Mouse (Mus musculus): ENCODE measurements around the gene Rad51. TPM values are rescaled to one million over a fixed set of nuclear protein-coding genes. Genes with fewer than 3 reads are reported as not detected.

The Rad51 gene
- polyA plus RNA-seq, 1 experiment from 2014 or later, result 32.6 TPM

DNA sequence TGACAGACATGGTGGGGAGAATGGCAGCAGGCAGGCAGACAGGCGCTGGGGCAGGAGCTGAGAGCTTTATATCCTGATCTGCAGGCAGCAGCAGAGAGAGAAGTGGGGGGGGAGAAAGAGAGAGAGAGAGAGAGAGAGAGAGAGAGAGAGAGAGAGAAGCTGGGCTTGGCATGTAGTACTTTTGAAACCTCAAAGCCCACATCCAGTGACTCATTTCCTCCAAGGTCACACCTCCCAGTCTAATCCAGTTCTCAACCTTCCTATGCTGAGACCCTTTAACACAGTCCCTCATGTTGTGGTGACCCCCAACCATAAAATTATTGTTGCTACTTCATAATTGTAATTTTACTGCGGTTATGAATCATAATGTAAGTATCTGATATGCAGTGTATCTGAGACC, 57.7 kb downstream of the Rad51 start:
- no peak overlapping the region for H3K27ac ChIP-seq (replicated peaks; ENCODE audit: low read depth, low read length)
- H3K9ac ChIP-seq (ENCODE audit: low read depth, low read length), result no peak overlapping the region
- no peak overlapping the region for H3K4me2 ChIP-seq (ENCODE audit: low read depth, low read length)
- no peaks in the 10 kb centered on the region for H3K9me3 ChIP-seq (ENCODE audit: control insufficient read depth, low read length)
- H3K4me3 ChIP-seq (ENCODE audit: low read depth, low read length), result no peak overlapping the region
- WGBS, result 74% methylated on average over 2 of the region's 2 CpGs
- DNase-seq (ENCODE audit: low spot score), result no peak
- no peaks in the 10 kb centered on the region for H3K36me3 ChIP-seq (ENCODE audit: control insufficient read depth, insufficient read depth, low read length)
- peaks cover 11% of the 10 kb centered on the region for H3K27me3 ChIP-seq (replicated peaks; ENCODE audit: control insufficient read depth, insufficient read depth, low read length)
- no peak for ATAC-seq (ENCODE audit: low read depth)
- peaks cover 9% of the 10 kb centered on the region for H3K4me1 ChIP-seq (ENCODE audit: control insufficient read depth, insufficient read depth, low read length)

DNA sequence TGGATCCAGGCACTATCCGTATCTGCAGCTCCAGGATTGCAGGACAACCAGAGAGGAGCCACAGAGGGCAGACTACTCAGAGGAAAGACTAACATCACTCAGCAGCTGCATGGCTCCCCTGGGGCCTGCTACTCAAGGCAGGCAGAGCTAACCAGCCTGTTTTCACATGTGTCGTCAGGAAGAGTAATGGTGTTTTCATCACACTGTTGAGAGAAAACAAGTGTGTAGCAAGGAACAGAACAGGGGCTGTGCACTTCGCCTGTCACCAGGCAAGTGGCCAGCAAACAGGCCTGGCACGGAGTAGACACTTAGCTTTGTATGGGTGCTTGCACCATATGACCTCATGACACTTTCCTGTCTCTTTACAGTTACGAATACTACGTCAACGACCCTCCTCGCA, 59.0 kb downstream of the Rad51 start:
- Histone ChIP-seq H3K36me3 (ENCODE audit: control insufficient read depth, insufficient read depth, low read length) (0 out of 2 replicates have a peak, but pooled peaks cover 1% of the 10 kb centered on the region), H3K4me3 (ENCODE audit: low read depth, low read length) (no peak overlapping the region), H3K4me2 (ENCODE audit: low read depth, low read length) (no peak overlapping the region), H3K27ac (replicated peaks; ENCODE audit: low read depth, low read length) (no peak overlapping the region), H3K9ac (ENCODE audit: low read depth, low read length) (no peak overlapping the region), H3K27me3 (replicated peaks; ENCODE audit: control insufficient read depth, insufficient read depth, low read length) (peaks cover 7% of the 10 kb centered on the region; the same call in 1 of the 2 replicates), H3K9me3 (ENCODE audit: control insufficient read depth, low read length) (no peaks in the 10 kb centered on the region), H3K4me1 (ENCODE audit: control insufficient read depth, insufficient read depth, low read length) (peaks cover 9% of the 10 kb centered on the region)
- no peak for ATAC-seq (ENCODE audit: low read depth)
- WGBS, result 66% methylated on average over 8 of the region's 8 CpGs
- DNase-seq (ENCODE audit: low spot score), result peak; percentile 54

DNA sequence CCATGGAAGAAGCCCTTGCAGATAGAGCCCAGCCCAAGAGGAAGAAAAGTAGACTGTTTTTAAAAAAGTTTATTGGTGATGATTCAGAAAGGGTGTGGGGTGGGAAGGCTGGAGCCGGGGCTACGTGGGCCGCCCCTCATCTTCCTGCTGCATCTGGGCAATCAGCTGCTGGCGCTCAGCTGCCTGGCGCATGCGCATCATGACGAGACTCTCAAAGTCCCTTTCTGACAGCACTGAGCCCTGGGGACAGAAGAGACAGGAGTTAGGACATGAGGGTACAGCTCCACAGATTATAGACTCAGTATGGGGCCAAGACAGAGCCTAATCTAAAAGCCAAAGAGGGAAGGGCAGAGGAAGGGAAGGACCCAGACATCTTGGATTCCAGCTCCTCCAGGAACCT, 59.9 kb downstream of the Rad51 start:
- Histone ChIP-seq H3K27ac (replicated peaks; ENCODE audit: low read depth, low read length) (no peak overlapping the region), H3K9ac (ENCODE audit: low read depth, low read length) (no peak overlapping the region), H3K36me3 (ENCODE audit: control insufficient read depth, insufficient read depth, low read length) (peaks cover 8% of the 10 kb centered on the region; the same call in 1 of the 2 replicates), H3K4me2 (ENCODE audit: low read depth, low read length) (no peak overlapping the region), H3K4me3 (ENCODE audit: low read depth, low read length) (no peak overlapping the region), H3K27me3 (replicated peaks; ENCODE audit: control insufficient read depth, insufficient read depth, low read length) (peaks cover 6% of the 10 kb centered on the region; the same call in 1 of the 2 replicates), H3K4me1 (ENCODE audit: control insufficient read depth, insufficient read depth, low read length) (peaks cover 2% of the 10 kb centered on the region; the same call in 1 of the 2 replicates), H3K9me3 (ENCODE audit: control insufficient read depth, low read length) (no peaks in the 10 kb centered on the region)
- WGBS, result 75% methylated on average over 7 of the region's 7 CpGs
- DNase-seq (ENCODE audit: low spot score) (no peak), ATAC-seq (ENCODE audit: low read depth) (no peak)

GRCm38 (mm10) chr2:119172862-119173576, 60.4 kb downstream of the Rad51 start:
- H3K36me3 ChIP-seq (ENCODE audit: control insufficient read depth, insufficient read depth, low read length), result peaks cover 13% of the 10 kb centered on the region; the same call in 1 of the 2 replicates
- WGBS, result 34% methylated on average over 13 of the region's 13 CpGs
- no peak overlapping the region for H3K27ac ChIP-seq (replicated peaks; ENCODE audit: low read depth, low read length)
- peaks cover 2% of the 10 kb centered on the region; the same call in 1 of the 2 replicates for H3K4me1 ChIP-seq (ENCODE audit: control insufficient read depth, insufficient read depth, low read length)
- ATAC-seq (ENCODE audit: low read depth) (no peak), DNase-seq (ENCODE audit: low spot score) (peak; percentile 37)
- H3K9ac ChIP-seq (ENCODE audit: low read depth, low read length), result no peak overlapping the region
- H3K4me2 ChIP-seq (ENCODE audit: low read depth, low read length), result no peak overlapping the region
- H3K4me3 ChIP-seq (ENCODE audit: low read depth, low read length), result no peak overlapping the region
- H3K27me3 ChIP-seq (replicated peaks; ENCODE audit: control insufficient read depth, insufficient read depth, low read length), result 0 out of 2 replicates have a peak, but pooled peaks cover under 1% of the 10 kb centered on the region
- no peaks in the 10 kb centered on the region for H3K9me3 ChIP-seq (ENCODE audit: control insufficient read depth, low read length)

GRCm38 (mm10) chr2:119173991-119174651, 61.5 kb downstream of the Rad51 start, which contains the start of gene Gm14137:
TSS of gene Gm14137 (plus strand) at chr2:119174509.
- Histone ChIP-seq H3K4me2 (ENCODE audit: low read depth, low read length) (no peak within 1 kb of the TSS), H3K9ac (ENCODE audit: low read depth, low read length) (no peak within 1 kb of the TSS), H3K4me1 (ENCODE audit: control insufficient read depth, insufficient read depth, low read length) (peaks cover 2% of the 10 kb centered on the region; the same call in 1 of the 2 replicates), H3K9me3 (ENCODE audit: control insufficient read depth, low read length) (no peaks in the 10 kb centered on the region), H3K27me3 (replicated peaks; ENCODE audit: control insufficient read depth, insufficient read depth, low read length) (no peaks in the 10 kb centered on the region), H3K4me3 (ENCODE audit: low read depth, low read length) (no peak within 1 kb of the TSS), H3K27ac (replicated peaks; ENCODE audit: low read depth, low read length) (no peak within 1 kb of the TSS), H3K36me3 (ENCODE audit: control insufficient read depth, insufficient read depth, low read length) (peaks cover 22% of the 10 kb centered on the region; the same call in 1 of the 2 replicates)
- ATAC-seq (ENCODE audit: low read depth), result peak; percentile 41; the same call in 1 of the 2 replicates
- 26% methylated on average over 6 of the region's 8 CpGs for WGBS
- no peak for DNase-seq (ENCODE audit: low spot score)

DNA sequence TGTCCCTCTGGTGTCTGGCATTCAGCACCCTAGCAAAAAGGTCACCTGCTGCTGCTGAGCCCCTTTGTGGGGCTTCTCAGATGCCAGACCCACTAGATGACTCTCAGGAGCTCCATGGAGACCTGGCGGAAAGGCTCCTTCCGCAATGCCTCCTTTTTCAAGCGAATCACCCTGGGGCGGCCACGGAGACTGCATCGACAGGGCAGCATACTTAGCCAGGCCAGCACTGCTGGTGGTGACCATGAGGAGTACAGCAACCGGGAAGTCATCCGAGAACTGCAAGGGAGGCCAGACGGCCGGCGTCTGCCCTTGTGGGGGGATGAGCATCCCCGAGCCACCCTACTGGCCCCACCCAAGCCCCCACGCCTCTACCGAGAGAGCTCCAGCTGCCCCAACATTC, 62.3 kb downstream of the Rad51 start:
- Histone ChIP-seq H3K36me3 (ENCODE audit: control insufficient read depth, insufficient read depth, low read length) (peaks cover 29% of the 10 kb centered on the region), H3K27me3 (replicated peaks; ENCODE audit: control insufficient read depth, insufficient read depth, low read length) (no peaks in the 10 kb centered on the region), H3K9ac (ENCODE audit: low read depth, low read length) (no peak overlapping the region), H3K9me3 (ENCODE audit: control insufficient read depth, low read length) (no peaks in the 10 kb centered on the region), H3K4me1 (ENCODE audit: control insufficient read depth, insufficient read depth, low read length) (peaks cover 2% of the 10 kb centered on the region; the same call in 1 of the 2 replicates), H3K4me2 (ENCODE audit: low read depth, low read length) (no peak overlapping the region), H3K27ac (replicated peaks; ENCODE audit: low read depth, low read length) (no peak overlapping the region), H3K4me3 (ENCODE audit: low read depth, low read length) (no peak overlapping the region)
- ATAC-seq (ENCODE audit: low read depth) (no peak), DNase-seq (ENCODE audit: low spot score) (no peak)
- WGBS, result 62% methylated on average over 14 of the region's 14 CpGs

DNA sequence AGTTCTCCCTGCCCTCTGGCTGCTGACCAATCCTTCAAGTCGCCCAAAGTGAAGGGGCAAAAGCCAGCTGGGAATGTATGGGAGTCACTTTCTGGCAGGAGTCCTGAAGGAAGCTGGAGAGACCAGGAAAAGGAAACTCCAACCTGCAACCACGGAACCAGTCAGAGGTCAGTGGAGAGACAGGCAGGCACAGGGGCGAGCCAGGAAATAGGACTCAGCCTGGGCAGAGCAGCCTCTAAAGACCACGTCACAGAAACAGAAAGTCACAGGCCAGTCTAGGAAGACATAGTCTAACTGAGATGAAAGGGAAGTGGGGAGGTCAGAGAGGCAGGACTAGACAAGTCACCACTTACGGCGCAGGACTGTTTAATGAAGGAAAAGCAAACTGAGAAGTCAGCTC, 63.0 kb downstream of the Rad51 start:
- H3K9ac ChIP-seq (ENCODE audit: low read depth, low read length), result no peak overlapping the region
- peaks cover 37% of the 10 kb centered on the region for H3K36me3 ChIP-seq (ENCODE audit: control insufficient read depth, insufficient read depth, low read length)
- no peaks in the 10 kb centered on the region for H3K27me3 ChIP-seq (replicated peaks; ENCODE audit: control insufficient read depth, insufficient read depth, low read length)
- H3K4me1 ChIP-seq (ENCODE audit: control insufficient read depth, insufficient read depth, low read length), result peaks cover 2% of the 10 kb centered on the region; the same call in 1 of the 2 replicates
- WGBS, result 55% methylated on average over 6 of the region's 6 CpGs
- no peak overlapping the region for H3K4me2 ChIP-seq (ENCODE audit: low read depth, low read length)
- no peak overlapping the region for H3K4me3 ChIP-seq (ENCODE audit: low read depth, low read length)
- DNase-seq (ENCODE audit: low spot score) (no peak), ATAC-seq (ENCODE audit: low read depth) (no peak)
- no peaks in the 10 kb centered on the region for H3K9me3 ChIP-seq (ENCODE audit: control insufficient read depth, low read length)
- no peak overlapping the region for H3K27ac ChIP-seq (replicated peaks; ENCODE audit: low read depth, low read length)

DNA sequence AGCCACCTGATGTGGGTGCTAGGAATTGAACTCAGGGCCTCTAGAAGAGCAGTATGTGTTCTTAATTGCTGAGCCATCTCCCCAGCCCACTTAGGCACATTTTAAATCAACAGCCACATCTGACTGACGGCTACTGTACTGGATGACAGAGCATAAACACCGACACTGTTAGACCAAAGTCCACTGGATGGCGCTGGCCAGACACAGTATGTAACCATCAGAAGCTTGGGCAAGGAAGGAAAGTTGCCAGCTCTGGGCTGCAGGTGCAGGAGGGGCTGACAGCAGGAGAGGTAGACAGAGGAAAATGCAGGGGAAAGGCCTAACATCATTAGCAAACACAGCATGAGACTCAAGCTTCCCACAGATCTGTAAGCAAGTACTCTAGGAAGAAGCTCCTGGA, 64.2 kb downstream of the Rad51 start:
- Histone ChIP-seq H3K4me3 (ENCODE audit: low read depth, low read length) (no peak overlapping the region), H3K4me1 (ENCODE audit: control insufficient read depth, insufficient read depth, low read length) (peaks cover 2% of the 10 kb centered on the region; the same call in 1 of the 2 replicates), H3K27ac (replicated peaks; ENCODE audit: low read depth, low read length) (no peak overlapping the region), H3K9ac (ENCODE audit: low read depth, low read length) (no peak overlapping the region), H3K36me3 (ENCODE audit: control insufficient read depth, insufficient read depth, low read length) (peaks cover 42% of the 10 kb centered on the region), H3K9me3 (ENCODE audit: control insufficient read depth, low read length) (no peaks in the 10 kb centered on the region), H3K27me3 (replicated peaks; ENCODE audit: control insufficient read depth, insufficient read depth, low read length) (no peaks in the 10 kb centered on the region), H3K4me2 (ENCODE audit: low read depth, low read length) (no peak overlapping the region)
- 67% methylated on average over 3 of the region's 3 CpGs for WGBS
- no peak for DNase-seq (ENCODE audit: low spot score)
- no peak for ATAC-seq (ENCODE audit: low read depth)

All from embryonic facial prominence, embryonic 14.5 days (tissue).